8 mouse cellular contexts compared by ENCODE assay signal in genomic region chr9:29961512-29961911, GRCm38 (mm10). TPM values are rescaled to one million over a fixed set of nuclear protein-coding genes. Genes with fewer than 3 reads are reported as not detected.
DNase-seq lines count a peak whose midpoint lies in the region; ATAC-seq lines count a peak whose summit lies in the region.

No protein-coding gene starts in this region.

- H3K27me3 ChIP-seq in forebrain, embryonic 14.5 days (replicated peaks; ENCODE audit: control insufficient read depth, insufficient read depth, low read length) = 0 out of 2 replicates have a peak, but pooled peaks cover 2% of the 10 kb centered on the region
- H3K27me3 ChIP-seq in intestine, embryonic 15.5 days (replicated peaks) = peaks cover 12% of the 10 kb centered on the region; the same call in 1 of the 2 replicates
- no peaks in the 10 kb centered on the region for H3K27me3 ChIP-seq in neural tube, embryonic 14.5 days (ENCODE audit: control insufficient read depth, insufficient read depth, low read length)

- no peak overlapping the region for H3K27ac ChIP-seq in forebrain, embryonic 14.5 days (ENCODE audit: low read depth, low read length)
- H3K27ac ChIP-seq in intestine, embryonic 15.5 days = no peak overlapping the region
- H3K27ac ChIP-seq in neural tube, embryonic 14.5 days (ENCODE audit: low read depth, low read length) = no peak overlapping the region

- intact Hi-C loops in left cerebral cortex, postnatal 36 days (cut with DNase I) = loop anchor here (10.0 kb wide), 2 partner anchors 173 to 297 kb away; no protein-coding TSS in a partner anchor
- intact Hi-C loops in left cerebral cortex, postnatal 10 days (cut with DNase I) = loop anchor here (5.0 kb wide), 3 partner anchors 154 to 301 kb away; no protein-coding TSS in a partner anchor

- DNase-seq in left cerebral cortex, postnatal 36 days (ENCODE audit: low spot score in 2 of 2) = peak; percentile 26 to 28
- no peak for DNase-seq in left cerebral cortex, postnatal 10 days (ENCODE audit: extremely low spot score in 1 of 2, low spot score in 2 of 2)
- no peak for DNase-seq in forebrain, embryonic 14.5 days (ENCODE audit: low spot score)
- no peak for DNase-seq in adrenal gland, adult (ENCODE audit: inconsistent age in 2 of 2, low spot score in 1 of 2)
- DNase-seq in kidney, postnatal 25 days = no peak
- DNase-seq in spleen, postnatal 14 days (ENCODE audit: low spot score in 2 of 2) = no peak

- H3K4me2 ChIP-seq in forebrain, embryonic 14.5 days (ENCODE audit: low read length) = peak overlapping the region; percentile 84
- H3K4me2 ChIP-seq in intestine, embryonic 15.5 days (replicated peaks) = peak overlapping the region; percentile 80
- peak overlapping the region; percentile 79 for H3K4me2 ChIP-seq in neural tube, embryonic 14.5 days (ENCODE audit: low read depth, low read length)

- H3K9ac ChIP-seq in forebrain, embryonic 14.5 days (ENCODE audit: low read length) = peak overlapping the region; percentile 70
- no peak overlapping the region for H3K9ac ChIP-seq in intestine, embryonic 15.5 days
- H3K9ac ChIP-seq in neural tube, embryonic 14.5 days (replicated peaks; ENCODE audit: low read depth, low read length) = peak overlapping the region; percentile 52

- H3K4me3 ChIP-seq in forebrain, embryonic 14.5 days (ENCODE audit: low read depth, low read length) = peak overlapping the region; percentile 50
- H3K4me3 ChIP-seq in intestine, embryonic 15.5 days (replicated peaks) = no peak overlapping the region
- peak overlapping the region; percentile 44 for H3K4me3 ChIP-seq in neural tube, embryonic 14.5 days (ENCODE audit: low read depth, low read length)

- WGBS in forebrain, embryonic 14.5 days = 29% methylated on average over 2 of the region's 2 CpGs
- WGBS in intestine, embryonic 15.5 days = 56% methylated on average over 2 of the region's 2 CpGs
- WGBS in neural tube, embryonic 14.5 days = 41% methylated on average over 2 of the region's 2 CpGs

- H3K4me1 ChIP-seq in forebrain, embryonic 14.5 days (ENCODE audit: control insufficient read depth, insufficient read depth, low read length) = peaks cover 6% of the 10 kb centered on the region; the same call in 1 of the 2 replicates
- peaks cover 4% of the 10 kb centered on the region; the same call in 1 of the 2 replicates for H3K4me1 ChIP-seq in intestine, embryonic 15.5 days (replicated peaks)
- H3K4me1 ChIP-seq in neural tube, embryonic 14.5 days (ENCODE audit: control insufficient read depth, insufficient read depth, low read length) = peaks cover 24% of the 10 kb centered on the region; the same call in 1 of the 2 replicates

- no peak for ATAC-seq in forebrain, embryonic 14.5 days
- no peak for ATAC-seq in intestine, embryonic 15.5 days
- 0 out of 2 replicates have a peak, but pooled peaks have one; percentile 12 for ATAC-seq in neural tube, embryonic 14.5 days (ENCODE audit: low read depth)

- H3K9me3 ChIP-seq in forebrain, embryonic 14.5 days (replicated peaks; ENCODE audit: control insufficient read depth, low read length) = no peaks in the 10 kb centered on the region
- H3K9me3 ChIP-seq in intestine, embryonic 15.5 days = no peaks in the 10 kb centered on the region
- no peaks in the 10 kb centered on the region for H3K9me3 ChIP-seq in neural tube, embryonic 14.5 days (ENCODE audit: control insufficient read depth, low read length)

- no peaks in the 10 kb centered on the region for H3K36me3 ChIP-seq in forebrain, embryonic 14.5 days (ENCODE audit: control insufficient read depth, insufficient read depth, low read length)
- no peaks in the 10 kb centered on the region for H3K36me3 ChIP-seq in intestine, embryonic 15.5 days
- H3K36me3 ChIP-seq in neural tube, embryonic 14.5 days (ENCODE audit: control insufficient read depth, insufficient read depth, low read length) = no peaks in the 10 kb centered on the region

RNA-seq across cellular contexts. Expression of gene Ntm, which starts 1.4 kb away (rescaled TPM):
- 100 to 1,000 TPM; 278 to 286 TPM for total RNA-seq in left cerebral cortex, postnatal 36 days (2021)
- 100 to 1,000 TPM; 379 to 391 TPM for total RNA-seq in left cerebral cortex, postnatal 10 days (2021)
- polyA plus RNA-seq in forebrain, embryonic 14.5 days (2014; fragmentation: Nextera tagmentation; extraction: Ambion mirVana) = 72.9 and 99.0 TPM in 2 replicates
- 8.5 and 8.9 TPM in 2 replicates for polyA plus RNA-seq in intestine, embryonic 15.5 days (2015; fragmentation: Nextera tagmentation; extraction: Ambion mirVana)
- 232 and 237 TPM in 2 replicates for polyA plus RNA-seq in neural tube, embryonic 14.5 days (2014; fragmentation: Nextera tagmentation; extraction: Ambion mirVana)

Comparison
In these comparisons a context has a peak if more than half of its experiments do, and no peak if none do; other contexts are left out.
1. DNase-seq: peak in left cerebral cortex, postnatal 36 days (2 of 2); none in left cerebral cortex, postnatal 10 days (0 of 2), forebrain, embryonic 14.5 days (single experiment), adrenal gland, adult (0 of 2), kidney, postnatal 25 days (0 of 2) and spleen, postnatal 14 days (0 of 2).
2. Peak in every context shown above with its lines, with median percentiles within 50 percentile points of each other: H3K4me2 ChIP-seq.